Mouse (Mus musculus): ENCODE results near the gene Ablim2. TPM values are rescaled to one million over a fixed set of nuclear protein-coding genes. Genes with fewer than 3 reads are reported as not detected.

Gene Ablim2
- polyA plus RNA-seq, 1 experiment from 2014 or later: 16.3 TPM

DNA sequence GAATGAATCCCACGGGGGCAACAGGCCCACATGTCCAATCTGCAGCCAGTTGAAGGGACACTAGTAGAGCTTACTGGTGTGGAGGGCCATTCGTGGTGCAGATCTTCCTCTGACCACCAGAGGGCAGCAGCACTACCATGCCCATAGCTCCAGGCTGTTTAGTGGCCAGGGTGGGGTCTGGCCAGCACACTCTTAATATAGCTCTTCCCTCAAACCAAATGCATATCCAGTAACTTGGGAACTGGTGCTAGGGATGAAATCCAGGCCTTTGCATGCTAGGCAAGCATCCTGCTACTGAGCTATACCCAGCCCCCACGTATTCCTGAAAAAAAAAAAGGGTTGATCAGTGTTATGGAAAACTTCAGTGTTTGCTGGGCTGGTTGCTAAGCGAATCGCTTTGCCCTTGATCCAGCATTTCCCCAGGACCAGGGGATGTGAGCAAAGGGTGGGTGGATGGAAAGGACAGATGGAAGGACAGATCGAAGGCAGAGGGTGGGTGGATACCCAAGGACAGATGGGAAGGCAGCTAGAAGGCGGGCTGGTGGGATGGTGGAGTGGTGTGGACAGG is 37.9 kb downstream of the Ablim2 start:
- H3K36me3 ChIP-seq (ENCODE audit: control insufficient read depth, insufficient read depth): no peaks in the 10 kb centered on the region
- ATAC-seq: peak; percentile 36; the same call in 1 of the 2 replicates
- no peak overlapping the region for H3K27ac ChIP-seq (ENCODE audit: low read length)
- H3K27me3 ChIP-seq (replicated peaks; ENCODE audit: control insufficient read depth, insufficient read depth, low read length): peaks cover 6% of the 10 kb centered on the region; the same call in 1 of the 2 replicates
- H3K4me1 ChIP-seq (replicated peaks; ENCODE audit: control insufficient read depth, insufficient read depth, low read length): no peaks in the 10 kb centered on the region
- WGBS: 65% methylated on average over 7 of the region's 7 CpGs
- H3K9me3 ChIP-seq (ENCODE audit: control insufficient read depth, low read length): no peaks in the 10 kb centered on the region
- H3K4me3 ChIP-seq (replicated peaks; ENCODE audit: low read length): no peak overlapping the region
- no peak overlapping the region for H3K4me2 ChIP-seq (ENCODE audit: low read length)
- no peak overlapping the region for H3K9ac ChIP-seq (replicated peaks; ENCODE audit: low read depth, low read length)

DNA sequence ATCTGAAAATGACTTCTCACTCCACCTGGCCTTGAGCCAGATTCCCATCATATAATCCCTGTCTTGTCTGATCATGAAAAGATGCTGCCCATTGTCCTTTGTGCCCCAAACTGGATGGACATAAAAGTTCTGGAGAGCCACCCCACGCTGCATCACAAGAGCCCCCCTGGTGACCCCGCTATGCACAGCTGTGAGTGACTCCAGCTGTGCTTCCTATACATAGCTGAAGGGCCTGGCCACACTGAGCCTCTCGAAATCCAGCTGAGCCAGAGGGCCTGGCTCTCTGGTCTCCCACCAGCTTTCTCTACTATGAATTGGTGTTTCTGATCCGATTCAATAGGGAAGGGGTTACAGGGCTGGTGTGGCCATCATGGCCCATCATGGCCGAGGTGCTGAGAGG is 38.5 kb downstream of the Ablim2 start:
- H3K9ac ChIP-seq (replicated peaks; ENCODE audit: low read depth, low read length): no peak overlapping the region
- ATAC-seq: no peak
- no peak overlapping the region for H3K4me2 ChIP-seq (ENCODE audit: low read length)
- H3K27ac ChIP-seq (ENCODE audit: low read length): no peak overlapping the region
- H3K27me3 ChIP-seq (replicated peaks; ENCODE audit: control insufficient read depth, insufficient read depth, low read length): peaks cover 6% of the 10 kb centered on the region; the same call in 1 of the 2 replicates
- no peaks in the 10 kb centered on the region for H3K9me3 ChIP-seq (ENCODE audit: control insufficient read depth, low read length)
- no peak overlapping the region for H3K4me3 ChIP-seq (replicated peaks; ENCODE audit: low read length)
- no peaks in the 10 kb centered on the region for H3K36me3 ChIP-seq (ENCODE audit: control insufficient read depth, insufficient read depth)
- 72% methylated on average over 5 of the region's 5 CpGs for WGBS
- H3K4me1 ChIP-seq (replicated peaks; ENCODE audit: control insufficient read depth, insufficient read depth, low read length): no peaks in the 10 kb centered on the region

GRCm38 (mm10) chr5:35799090-35799489 is 41.4 kb downstream of the Ablim2 start:
- peaks cover 6% of the 10 kb centered on the region; the same call in 1 of the 2 replicates for H3K27me3 ChIP-seq (replicated peaks; ENCODE audit: control insufficient read depth, insufficient read depth, low read length)
- no peaks in the 10 kb centered on the region for H3K4me1 ChIP-seq (replicated peaks; ENCODE audit: control insufficient read depth, insufficient read depth, low read length)
- H3K9ac ChIP-seq (replicated peaks; ENCODE audit: low read depth, low read length): no peak overlapping the region
- no peak for ATAC-seq
- 48% methylated on average over 5 of the region's 5 CpGs for WGBS
- no peaks in the 10 kb centered on the region for H3K9me3 ChIP-seq (ENCODE audit: control insufficient read depth, low read length)
- H3K4me2 ChIP-seq (ENCODE audit: low read length): no peak overlapping the region
- no peak overlapping the region for H3K27ac ChIP-seq (ENCODE audit: low read length)
- H3K4me3 ChIP-seq (replicated peaks; ENCODE audit: low read length): no peak overlapping the region
- H3K36me3 ChIP-seq (ENCODE audit: control insufficient read depth, insufficient read depth): no peaks in the 10 kb centered on the region

- Histone ChIP-seq H3K9me3 (ENCODE audit: control insufficient read depth, low read length) (no peaks in the 10 kb centered on the region), H3K4me1 (replicated peaks; ENCODE audit: control insufficient read depth, insufficient read depth, low read length) (no peaks in the 10 kb centered on the region), H3K9ac (replicated peaks; ENCODE audit: low read depth, low read length) (no peak overlapping the region), H3K36me3 (ENCODE audit: control insufficient read depth, insufficient read depth) (no peaks in the 10 kb centered on the region), H3K4me2 (ENCODE audit: low read length) (no peak overlapping the region), H3K27me3 (replicated peaks; ENCODE audit: control insufficient read depth, insufficient read depth, low read length) (0 out of 2 replicates have a peak, but pooled peaks cover 2% of the 10 kb centered on the region), H3K27ac (ENCODE audit: low read length) (no peak overlapping the region), H3K4me3 (replicated peaks; ENCODE audit: low read length) (no peak overlapping the region)
- WGBS: 86% methylated on average over 5 of the region's 5 CpGs
- ATAC-seq: no peak
These were observed 45.7 kb downstream of the Ablim2 start for GRCm38 (mm10) chr5:35803416-35803815.

DNA sequence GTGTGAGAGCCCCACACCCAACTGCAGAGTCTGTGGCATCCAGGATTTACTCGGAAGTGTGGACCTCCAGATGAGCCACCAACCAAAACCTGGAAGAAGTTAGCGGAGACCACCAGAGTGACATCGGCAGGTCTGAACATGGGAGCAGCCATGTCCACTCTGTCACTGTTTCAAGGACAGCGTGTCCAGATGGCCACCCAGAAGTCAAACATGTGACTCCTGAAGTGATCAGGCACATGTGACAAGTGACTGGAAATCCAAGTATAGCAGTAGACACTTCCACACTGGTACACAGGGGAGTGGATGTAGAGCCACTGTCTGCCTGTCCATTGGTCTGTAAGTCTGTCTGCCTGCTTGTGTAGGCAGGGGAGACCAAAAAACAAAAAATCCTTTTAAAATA is 47.0 kb downstream of the Ablim2 start:
- Histone ChIP-seq H3K36me3 (ENCODE audit: control insufficient read depth, insufficient read depth) (no peaks in the 10 kb centered on the region), H3K4me2 (ENCODE audit: low read length) (no peak overlapping the region), H3K9ac (replicated peaks; ENCODE audit: low read depth, low read length) (no peak overlapping the region), H3K27me3 (replicated peaks; ENCODE audit: control insufficient read depth, insufficient read depth, low read length) (no peaks in the 10 kb centered on the region), H3K27ac (ENCODE audit: low read length) (no peak overlapping the region), H3K4me1 (replicated peaks; ENCODE audit: control insufficient read depth, insufficient read depth, low read length) (no peaks in the 10 kb centered on the region), H3K9me3 (ENCODE audit: control insufficient read depth, low read length) (no peaks in the 10 kb centered on the region), H3K4me3 (replicated peaks; ENCODE audit: low read length) (no peak overlapping the region)
- ATAC-seq: no peak
- 93% methylated on average over 4 of the region's 4 CpGs for WGBS

DNA sequence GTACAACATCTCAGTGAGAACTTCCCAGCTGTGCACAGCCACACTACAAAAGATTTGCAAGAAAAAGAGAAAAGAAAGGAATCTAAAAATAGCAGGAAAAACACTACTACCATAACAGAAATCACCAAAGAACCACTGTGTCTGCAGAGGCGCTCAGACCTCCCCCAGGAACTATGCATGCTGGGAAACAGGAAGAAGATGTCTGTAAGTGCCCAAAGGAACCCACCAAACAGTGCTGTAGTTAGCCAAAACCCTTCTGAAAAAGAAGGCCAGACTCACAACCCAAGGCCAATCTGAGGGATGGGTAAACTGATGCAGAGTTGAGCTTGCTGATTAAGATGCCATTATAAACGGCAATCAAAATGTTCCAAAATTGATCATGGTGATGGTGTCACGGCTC is 47.5 kb downstream of the Ablim2 start:
- Histone ChIP-seq H3K4me1 (replicated peaks; ENCODE audit: control insufficient read depth, insufficient read depth, low read length) (no peaks in the 10 kb centered on the region), H3K9ac (replicated peaks; ENCODE audit: low read depth, low read length) (no peak overlapping the region), H3K36me3 (ENCODE audit: control insufficient read depth, insufficient read depth) (no peaks in the 10 kb centered on the region), H3K4me3 (replicated peaks; ENCODE audit: low read length) (no peak overlapping the region), H3K27me3 (replicated peaks; ENCODE audit: control insufficient read depth, insufficient read depth, low read length) (no peaks in the 10 kb centered on the region), H3K4me2 (ENCODE audit: low read length) (no peak overlapping the region), H3K9me3 (ENCODE audit: control insufficient read depth, low read length) (no peaks in the 10 kb centered on the region), H3K27ac (ENCODE audit: low read length) (no peak overlapping the region)
- ATAC-seq: no peak
- 72% methylated on average over 3 of the region's 3 CpGs for WGBS

- no peaks in the 10 kb centered on the region for H3K36me3 ChIP-seq (ENCODE audit: control insufficient read depth, insufficient read depth)
- no peak overlapping the region for H3K4me3 ChIP-seq (replicated peaks; ENCODE audit: low read length)
- H3K4me1 ChIP-seq (replicated peaks; ENCODE audit: control insufficient read depth, insufficient read depth, low read length): no peaks in the 10 kb centered on the region
- no peak overlapping the region for H3K9ac ChIP-seq (replicated peaks; ENCODE audit: low read depth, low read length)
- no peaks in the 10 kb centered on the region for H3K9me3 ChIP-seq (ENCODE audit: control insufficient read depth, low read length)
- H3K27me3 ChIP-seq (replicated peaks; ENCODE audit: control insufficient read depth, insufficient read depth, low read length): no peaks in the 10 kb centered on the region
- H3K27ac ChIP-seq (ENCODE audit: low read length): no peak overlapping the region
- WGBS: 93% methylated on average over 8 of the region's 8 CpGs
- no peak overlapping the region for H3K4me2 ChIP-seq (ENCODE audit: low read length)
- ATAC-seq: no peak
These were observed 49.3 kb downstream of the Ablim2 start for GRCm38 (mm10) chr5:35807018-35807417.

GRCm38 (mm10) chr5:35810526-35810925 is 52.8 kb downstream of the Ablim2 start:
- Histone ChIP-seq H3K4me2 (ENCODE audit: low read length) (no peak overlapping the region), H3K9ac (replicated peaks; ENCODE audit: low read depth, low read length) (no peak overlapping the region), H3K36me3 (ENCODE audit: control insufficient read depth, insufficient read depth) (no peaks in the 10 kb centered on the region), H3K27ac (ENCODE audit: low read length) (no peak overlapping the region), H3K27me3 (replicated peaks; ENCODE audit: control insufficient read depth, insufficient read depth, low read length) (no peaks in the 10 kb centered on the region), H3K9me3 (ENCODE audit: control insufficient read depth, low read length) (no peaks in the 10 kb centered on the region), H3K4me1 (replicated peaks; ENCODE audit: control insufficient read depth, insufficient read depth, low read length) (peaks cover 16% of the 10 kb centered on the region), H3K4me3 (replicated peaks; ENCODE audit: low read length) (no peak overlapping the region)
- peak; percentile 63 for ATAC-seq
- 56% methylated on average over 3 of the region's 3 CpGs for WGBS

DNA sequence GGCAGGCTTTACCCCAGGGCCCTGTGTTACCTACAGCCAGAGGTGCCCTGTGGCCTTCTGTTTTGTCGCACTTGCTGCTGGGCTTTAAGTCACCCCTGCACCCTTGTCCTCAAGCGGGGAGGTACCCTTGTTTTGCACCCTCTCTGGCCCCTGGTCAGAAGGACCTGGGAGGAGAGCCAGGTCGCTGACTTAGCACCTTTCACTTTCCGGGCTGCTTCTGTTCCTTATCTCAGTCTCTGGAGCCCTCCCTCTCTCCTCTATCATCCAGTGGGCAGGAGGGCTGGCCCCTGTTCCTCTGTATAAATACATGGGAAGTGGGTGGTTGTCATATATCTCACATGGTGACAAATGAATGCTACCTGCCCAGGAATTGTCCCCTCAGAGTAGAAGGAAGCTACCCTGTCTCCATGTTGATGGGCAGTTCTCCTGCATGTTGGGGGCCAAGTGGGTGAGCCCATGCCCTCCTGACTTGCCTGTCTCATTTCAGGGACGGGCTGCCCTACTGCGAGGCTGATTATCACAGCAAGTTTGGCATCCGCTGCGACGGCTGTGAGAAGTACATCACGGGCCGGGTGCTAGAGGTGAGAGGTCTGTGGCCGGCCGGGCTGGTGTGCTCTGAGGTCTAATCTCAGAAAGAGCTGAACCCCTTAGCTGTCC is 54.1 kb downstream of the Ablim2 start:
- Histone ChIP-seq H3K27ac (ENCODE audit: low read length) (no peak overlapping the region), H3K4me3 (replicated peaks; ENCODE audit: low read length) (no peak overlapping the region)

More for the DNA sequence above, 54.1 kb downstream of the Ablim2 start:
- Histone ChIP-seq H3K9me3 (ENCODE audit: control insufficient read depth, low read length) (no peaks in the 10 kb centered on the region), H3K4me1 (replicated peaks; ENCODE audit: control insufficient read depth, insufficient read depth, low read length) (peaks cover 16% of the 10 kb centered on the region), H3K4me2 (ENCODE audit: low read length) (no peak overlapping the region), H3K9ac (replicated peaks; ENCODE audit: low read depth, low read length) (no peak overlapping the region), H3K36me3 (ENCODE audit: control insufficient read depth, insufficient read depth) (no peaks in the 10 kb centered on the region), H3K27me3 (replicated peaks; ENCODE audit: control insufficient read depth, insufficient read depth, low read length) (no peaks in the 10 kb centered on the region)
- no peak for ATAC-seq
- 86% methylated on average over 13 of the region's 13 CpGs for WGBS

All from forebrain, embryonic 16.5 days (tissue).